Comparison of ENCODE assay signal across 8 mouse cellular contexts in genomic region chr17:34118873-34119248, GRCm38 (mm10). TPM values are rescaled to one million over a fixed set of nuclear protein-coding genes. Genes with fewer than 3 reads are reported as not detected.
DNase-seq lines count a peak whose midpoint lies in the region; ATAC-seq and TF ChIP-seq lines count a peak whose summit lies in the region.

No protein-coding gene starts in this region.

- peak overlapping the region; percentile 81 for H3K4me2 ChIP-seq in embryonic facial prominence, embryonic 11.5 days (ENCODE audit: low read depth, low read length)
- peak overlapping the region; percentile 98 for H3K4me2 ChIP-seq in hindbrain, postnatal 0 days (ENCODE audit: low read depth, low read length)
- H3K4me2 ChIP-seq in midbrain, postnatal 0 days (ENCODE audit: low read depth, low read length, poor library complexity, severe bottlenecking): peak overlapping the region; percentile 86

- no peaks in the 10 kb centered on the region for H3K27me3 ChIP-seq in embryonic facial prominence, embryonic 11.5 days (ENCODE audit: control insufficient read depth, insufficient read depth, low read length)
- H3K27me3 ChIP-seq in hindbrain, postnatal 0 days (ENCODE audit: insufficient read depth, low read length): no peaks in the 10 kb centered on the region
- H3K27me3 ChIP-seq in midbrain, postnatal 0 days (ENCODE audit: insufficient read depth, low read length): no peaks in the 10 kb centered on the region

- WGBS in embryonic facial prominence, embryonic 11.5 days: under 1% methylated on average over 26 of the region's 38 CpGs
- 3% methylated on average over 34 of the region's 38 CpGs for WGBS in hindbrain, postnatal 0 days
- 2% methylated on average over 37 of the region's 38 CpGs for WGBS in midbrain, postnatal 0 days

- H3K27ac ChIP-seq in layer of hippocampus, adult 2 months: peak overlapping the region; percentile 100
- H3K27ac ChIP-seq in embryonic facial prominence, embryonic 11.5 days (replicated peaks; ENCODE audit: low read depth, low read length): peak overlapping the region; percentile 100
- peak overlapping the region; percentile 100 for H3K27ac ChIP-seq in hindbrain, postnatal 0 days
- H3K27ac ChIP-seq in midbrain, postnatal 0 days (ENCODE audit: low read depth, low read length): peak overlapping the region; percentile 100

- no peaks in the 10 kb centered on the region for H3K9me3 ChIP-seq in embryonic facial prominence, embryonic 11.5 days (replicated peaks; ENCODE audit: control insufficient read depth, low read length)
- H3K9me3 ChIP-seq in hindbrain, postnatal 0 days (ENCODE audit: low read length): no peaks in the 10 kb centered on the region
- H3K9me3 ChIP-seq in midbrain, postnatal 0 days (ENCODE audit: low read length): no peaks in the 10 kb centered on the region

- peak overlapping the region; percentile 98 for H3K4me3 ChIP-seq in layer of hippocampus, adult 2 months
- H3K4me3 ChIP-seq in embryonic facial prominence, embryonic 11.5 days (ENCODE audit: low read depth, low read length): peak overlapping the region; percentile 100
- peak overlapping the region; percentile 91 for H3K4me3 ChIP-seq in hindbrain, postnatal 0 days (ENCODE audit: low read length)
- peak overlapping the region; percentile 77 for H3K4me3 ChIP-seq in midbrain, postnatal 0 days (ENCODE audit: low read depth, low read length)

- peaks cover 25% of the 10 kb centered on the region for H3K36me3 ChIP-seq in embryonic facial prominence, embryonic 11.5 days (replicated peaks; ENCODE audit: control insufficient read depth, insufficient read depth, low read depth, low read length)
- peaks cover 31% of the 10 kb centered on the region for H3K36me3 ChIP-seq in hindbrain, postnatal 0 days (ENCODE audit: insufficient read depth, low read length)
- H3K36me3 ChIP-seq in midbrain, postnatal 0 days (ENCODE audit: insufficient read depth, low read length): peaks cover 28% of the 10 kb centered on the region

- no peak for ATAC-seq in embryonic facial prominence, embryonic 11.5 days (replicated peaks; ENCODE audit: insufficient number of reproducible peaks, low FRiP score, low TSS enrichment, low read depth)
- no peak for ATAC-seq in hindbrain, postnatal 0 days
- ATAC-seq in midbrain, postnatal 0 days (ENCODE audit: low FRiP score): no peak; the same call in 1 of the 2 replicates

- TF ChIP-seq CTCF in layer of hippocampus, adult 2 months (conservative IDR thresholded peaks at IDR 0.05): no peak
- TF ChIP-seq CTCF in hindbrain, postnatal 0 days (IDR thresholded peaks at IDR 0.05; ENCODE audit: low read depth): peak; percentile 14
- no peak for TF ChIP-seq CTCF in midbrain, postnatal 0 days (IDR thresholded peaks at IDR 0.05)

- DNase-seq in layer of hippocampus, adult 2 months (ENCODE audit: low spot score in 2 of 2): no peak
- no peak for DNase-seq in layer of hippocampus, postnatal 36 days
- no peak for DNase-seq in embryonic facial prominence, embryonic 11.5 days (ENCODE audit: low spot score)
- DNase-seq in hindbrain, postnatal 0 days (ENCODE audit: low spot score): no peak
- DNase-seq in midbrain, postnatal 0 days (ENCODE audit: low spot score): no peak
- no peak for DNase-seq in layer of hippocampus, postnatal 10 days (ENCODE audit: low spot score in 2 of 2)
- DNase-seq in left cerebral cortex, postnatal 14 days (ENCODE audit: low spot score in 2 of 2): no peak
- no peak for DNase-seq in MN1 (ENCODE audit: low spot score)

- peak overlapping the region; percentile 92 for H3K9ac ChIP-seq in embryonic facial prominence, embryonic 11.5 days (replicated peaks; ENCODE audit: low read length)
- peak overlapping the region; percentile 83 for H3K9ac ChIP-seq in hindbrain, postnatal 0 days (replicated peaks; ENCODE audit: low read length)
- peak overlapping the region; percentile 81 for H3K9ac ChIP-seq in midbrain, postnatal 0 days (replicated peaks; ENCODE audit: low read length, poor library complexity, severe bottlenecking)

- peaks cover 6% of the 10 kb centered on the region; the same call in 1 of the 2 replicates for H3K4me1 ChIP-seq in embryonic facial prominence, embryonic 11.5 days (ENCODE audit: control insufficient read depth, insufficient read depth, low read length)
- peaks cover 7% of the 10 kb centered on the region; the same call in 1 of the 2 replicates for H3K4me1 ChIP-seq in hindbrain, postnatal 0 days (ENCODE audit: insufficient read depth, low read length)
- peaks cover 5% of the 10 kb centered on the region for H3K4me1 ChIP-seq in midbrain, postnatal 0 days (ENCODE audit: insufficient read depth, low read length)

- intact Hi-C loops in left cerebral cortex, postnatal 14 days (cut with DNase I): loop anchor here (5.0 kb wide), 1 partner anchor 82 kb away; the partner anchor contains the start of gene Col11a2

RNA-seq across cellular contexts. Expression of gene H2-DMa, which starts 0.5 kb away (rescaled TPM):
- 10 to 100 TPM; 26.2 to 33.1 TPM for total RNA-seq in layer of hippocampus, adult 2 months (2021)
- total RNA-seq in layer of hippocampus, postnatal 36 days (2021): 10 to 100 TPM; 26.7 to 31.7 TPM
- polyA plus RNA-seq in embryonic facial prominence, embryonic 11.5 days (2014; fragmentation: Nextera tagmentation; extraction: Ambion mirVana): 9.4 and 9.7 TPM in 2 replicates
- 30.9 and 31.3 TPM in 2 replicates for total RNA-seq in hindbrain, postnatal 0 days (2014; rRNA removed)
- polyA plus RNA-seq in hindbrain, postnatal 0 days (2015; fragmentation: Nextera tagmentation; extraction: Ambion mirVana): 23.5 and 24.1 TPM in 2 replicates
- total RNA-seq in midbrain, postnatal 0 days (2014; rRNA removed): 23.8 and 39.0 TPM in 2 replicates
- 24.8 and 26.1 TPM in 2 replicates for polyA plus RNA-seq in midbrain, postnatal 0 days (2015; fragmentation: Nextera tagmentation; extraction: Ambion mirVana)
- 10 to 100 TPM; 34.4 to 38.6 TPM for total RNA-seq in layer of hippocampus, postnatal 10 days (2021)
- total RNA-seq in left cerebral cortex, postnatal 14 days (2021): 10 to 100 TPM; 25.8 to 29.1 TPM

RNA-seq across cellular contexts. Expression of gene Brd2, which starts 3.6 kb away (rescaled TPM):
- total RNA-seq in layer of hippocampus, adult 2 months (2021): 100 to 1,000 TPM; 196 to 200 TPM
- total RNA-seq in layer of hippocampus, postnatal 36 days (2021): 100 to 1,000 TPM; 182 to 193 TPM
- polyA plus RNA-seq in embryonic facial prominence, embryonic 11.5 days (2014; fragmentation: Nextera tagmentation; extraction: Ambion mirVana): 95.9 and 114 TPM in 2 replicates
- total RNA-seq in hindbrain, postnatal 0 days (2014; rRNA removed): 180 and 195 TPM in 2 replicates
- polyA plus RNA-seq in hindbrain, postnatal 0 days (2015; fragmentation: Nextera tagmentation; extraction: Ambion mirVana): 101 and 108 TPM in 2 replicates
- total RNA-seq in midbrain, postnatal 0 days (2014; rRNA removed): 219 and 233 TPM in 2 replicates
- polyA plus RNA-seq in midbrain, postnatal 0 days (2015; fragmentation: Nextera tagmentation; extraction: Ambion mirVana): 107 and 124 TPM in 2 replicates
- total RNA-seq in layer of hippocampus, postnatal 10 days (2021): 100 to 1,000 TPM; 252 to 263 TPM
- total RNA-seq in left cerebral cortex, postnatal 14 days (2021): 100 to 1,000 TPM; 231 to 249 TPM

RNA-seq across cellular contexts. Expression of gene H2-DMb2, which starts 24.2 kb away (rescaled TPM):
- total RNA-seq in layer of hippocampus, adult 2 months (2021): under 1 TPM; 0.77 to 0.96 TPM
- under 1 TPM; 0.67 to 0.96 TPM for total RNA-seq in layer of hippocampus, postnatal 36 days (2021)
- polyA plus RNA-seq in embryonic facial prominence, embryonic 11.5 days (2014; fragmentation: Nextera tagmentation; extraction: Ambion mirVana): not detected in 2 replicates
- 0.16 TPM in 1 of 2 replicates, not detected in the other for total RNA-seq in hindbrain, postnatal 0 days (2014; rRNA removed)
- 0.58 and 0.59 TPM in 2 replicates for polyA plus RNA-seq in hindbrain, postnatal 0 days (2015; fragmentation: Nextera tagmentation; extraction: Ambion mirVana)
- total RNA-seq in midbrain, postnatal 0 days (2014; rRNA removed): 0.16 and 0.47 TPM in 2 replicates
- polyA plus RNA-seq in midbrain, postnatal 0 days (2015; fragmentation: Nextera tagmentation; extraction: Ambion mirVana): 1.4 and 1.6 TPM in 2 replicates
- total RNA-seq in layer of hippocampus, postnatal 10 days (2021): not detected
- total RNA-seq in left cerebral cortex, postnatal 14 days (2021): 1 to 10 TPM; 1.0 to 1.1 TPM

RNA-seq across cellular contexts. Expression of gene H2-Oa, which starts 26.7 kb away (rescaled TPM):
- total RNA-seq in layer of hippocampus, adult 2 months (2021): under 1 TPM in 1 of 2 experiments, not detected in 1; 0.44 TPM
- under 1 TPM; 0.35 to 0.42 TPM for total RNA-seq in layer of hippocampus, postnatal 36 days (2021)
- 0.20 and 0.26 TPM in 2 replicates for polyA plus RNA-seq in embryonic facial prominence, embryonic 11.5 days (2014; fragmentation: Nextera tagmentation; extraction: Ambion mirVana)
- total RNA-seq in hindbrain, postnatal 0 days (2014; rRNA removed): not detected in 2 replicates
- 0.23 and 0.31 TPM in 2 replicates for polyA plus RNA-seq in hindbrain, postnatal 0 days (2015; fragmentation: Nextera tagmentation; extraction: Ambion mirVana)
- not detected in 2 replicates for total RNA-seq in midbrain, postnatal 0 days (2014; rRNA removed)
- 0.23 TPM in 1 of 2 replicates, not detected in the other for polyA plus RNA-seq in midbrain, postnatal 0 days (2015; fragmentation: Nextera tagmentation; extraction: Ambion mirVana)
- under 1 TPM in 1 of 2 experiments, not detected in 1; 0.34 TPM for total RNA-seq in layer of hippocampus, postnatal 10 days (2021)
- under 1 TPM in 1 of 2 experiments, not detected in 1; 0.32 TPM for total RNA-seq in left cerebral cortex, postnatal 14 days (2021)

RNA-seq across cellular contexts. Expression of gene H2-DMb1, which starts 34.0 kb away (rescaled TPM):
- 1 to 10 TPM; 1.8 to 2.5 TPM for total RNA-seq in layer of hippocampus, adult 2 months (2021)
- 1 to 10 TPM in 1 of 2 experiments, under 1 TPM in 1; 0.95 to 1.7 TPM for total RNA-seq in layer of hippocampus, postnatal 36 days (2021)
- polyA plus RNA-seq in embryonic facial prominence, embryonic 11.5 days (2014; fragmentation: Nextera tagmentation; extraction: Ambion mirVana): 1.3 and 1.4 TPM in 2 replicates
- 1.8 and 3.0 TPM in 2 replicates for total RNA-seq in hindbrain, postnatal 0 days (2014; rRNA removed)
- polyA plus RNA-seq in hindbrain, postnatal 0 days (2015; fragmentation: Nextera tagmentation; extraction: Ambion mirVana): 1.4 and 1.8 TPM in 2 replicates
- 0.47 and 4.7 TPM in 2 replicates for total RNA-seq in midbrain, postnatal 0 days (2014; rRNA removed)
- polyA plus RNA-seq in midbrain, postnatal 0 days (2015; fragmentation: Nextera tagmentation; extraction: Ambion mirVana): 1.6 and 2.3 TPM in 2 replicates
- under 1 TPM; 0.69 to 0.91 TPM for total RNA-seq in layer of hippocampus, postnatal 10 days (2021)
- total RNA-seq in left cerebral cortex, postnatal 14 days (2021): 1 to 10 TPM; 1.1 to 1.6 TPM
